Mouse (Mus musculus): ENCODE results near the gene Krtap7-1.

GRCm38 (mm10) chr16:89529846-89530245 is 21.7 kb upstream of the Krtap7-1 start:
- no peak for TF ChIP-seq CTCF (IDR thresholded peaks at IDR 0.05; ENCODE audit: low read depth, low read length)
- no peak for TF ChIP-seq POLR2A (IDR thresholded peaks at IDR 0.05; ENCODE audit: extremely low read depth, insufficient read depth, low read length)
